Mouse (Mus musculus) lung, postnatal 25 days (tissue): ENCODE measurements around the gene Nipbl.
"Not testable (repeated sequence)": the region's sequence is repeated elsewhere in the genome, so short reads cannot be mapped to it uniquely, and the experiment has no call there.

Source experiments
- DNase-seq: peaks from one replicate; pipeline ENCODE4 v3.0.0; 2022; ENCODE audit warnings: low spot score

The Nipbl gene

DNA sequence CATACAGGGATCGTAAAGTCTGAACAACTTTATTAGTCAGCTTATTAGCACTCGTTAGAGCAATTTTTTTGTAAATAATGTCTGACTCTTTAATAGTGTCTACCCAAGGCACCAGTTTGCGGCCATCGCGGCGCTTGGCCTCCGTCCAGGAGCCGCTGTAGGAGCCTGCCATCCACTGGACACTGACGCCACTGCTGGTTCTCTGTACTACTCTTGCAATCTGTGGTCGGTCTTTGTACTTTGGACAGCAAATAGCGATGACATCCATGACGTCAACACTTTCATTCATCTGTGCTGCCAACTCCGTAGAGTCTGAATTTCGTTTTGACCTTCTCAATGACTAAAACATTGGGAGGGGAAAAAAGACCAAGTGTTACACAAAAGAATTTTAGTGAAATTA, 153.0 kb downstream of the Nipbl start:
- DNase-seq = no peak

DNA sequence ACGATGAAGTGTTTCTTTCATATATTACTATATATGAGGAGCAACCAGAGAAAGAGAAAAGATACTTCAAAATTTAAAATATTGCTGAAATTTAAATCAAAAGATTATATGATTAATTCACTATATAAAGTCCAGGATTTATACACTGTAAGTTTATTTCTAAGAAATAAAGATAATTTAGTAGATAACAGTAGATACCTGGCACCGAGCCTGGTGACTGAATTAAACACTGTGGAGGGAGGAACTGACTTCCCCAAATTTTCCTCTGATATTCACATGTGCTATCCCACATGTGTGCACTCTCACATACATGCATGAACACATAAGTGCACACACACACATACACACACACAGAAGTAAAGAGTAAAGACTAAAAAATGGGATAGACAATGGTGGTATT, 162.1 kb downstream of the Nipbl start:
- DNase-seq = no peak

DNA sequence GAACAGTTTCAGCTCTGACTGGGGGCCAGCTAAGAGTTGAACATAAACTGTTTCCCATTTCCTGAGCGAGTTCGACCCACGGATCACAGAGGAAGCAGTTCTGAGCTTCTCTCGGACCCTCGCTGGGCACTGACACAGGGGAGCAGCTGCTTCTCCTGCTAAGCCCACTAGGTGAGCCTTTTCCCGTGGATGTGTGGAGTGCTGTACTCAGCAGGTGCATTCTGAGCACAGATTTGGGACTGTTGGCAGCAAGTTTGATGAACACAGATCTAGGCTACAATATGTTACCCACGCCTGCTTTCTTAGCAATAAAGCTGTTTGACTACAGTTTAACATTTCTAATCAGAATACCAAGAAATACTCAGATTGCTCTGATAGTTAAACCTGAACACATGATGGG, 162.6 kb downstream of the Nipbl start:
- no peak for DNase-seq

DNA sequence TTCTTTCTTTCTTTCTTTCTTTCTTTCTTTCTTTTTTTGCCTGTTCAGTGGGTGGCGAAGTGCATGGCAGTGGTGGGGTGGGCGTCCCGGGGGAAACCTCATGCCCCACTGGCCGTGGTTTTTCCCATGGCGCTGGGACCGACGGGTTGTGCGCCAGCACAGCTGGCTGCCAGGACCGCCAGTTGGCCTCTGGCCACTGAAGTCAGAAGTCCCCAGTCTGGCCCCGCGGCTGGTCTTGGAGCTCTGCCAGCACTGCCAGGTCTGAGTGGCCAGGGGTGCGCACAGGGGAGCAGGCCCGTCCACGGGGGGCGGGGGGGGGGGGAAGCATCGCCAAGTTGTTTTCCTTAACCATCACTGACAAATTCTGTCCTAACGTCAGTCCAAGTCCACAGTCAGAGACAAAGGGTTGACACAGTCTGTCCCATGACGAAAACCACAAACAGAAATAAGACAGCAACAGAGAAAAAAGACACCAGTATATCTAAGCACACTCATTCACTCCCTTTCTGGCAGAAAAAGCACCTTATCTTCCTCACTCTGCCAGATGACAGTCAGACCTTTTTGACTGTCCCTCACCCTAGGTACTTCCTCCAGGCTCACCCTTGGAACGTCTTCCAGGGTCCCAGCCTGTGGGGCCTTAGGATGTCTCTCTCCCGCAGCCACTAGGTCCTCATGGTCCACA, 164.2 kb downstream of the Nipbl start:
- DNase-seq = peak; percentile 11

DNA sequence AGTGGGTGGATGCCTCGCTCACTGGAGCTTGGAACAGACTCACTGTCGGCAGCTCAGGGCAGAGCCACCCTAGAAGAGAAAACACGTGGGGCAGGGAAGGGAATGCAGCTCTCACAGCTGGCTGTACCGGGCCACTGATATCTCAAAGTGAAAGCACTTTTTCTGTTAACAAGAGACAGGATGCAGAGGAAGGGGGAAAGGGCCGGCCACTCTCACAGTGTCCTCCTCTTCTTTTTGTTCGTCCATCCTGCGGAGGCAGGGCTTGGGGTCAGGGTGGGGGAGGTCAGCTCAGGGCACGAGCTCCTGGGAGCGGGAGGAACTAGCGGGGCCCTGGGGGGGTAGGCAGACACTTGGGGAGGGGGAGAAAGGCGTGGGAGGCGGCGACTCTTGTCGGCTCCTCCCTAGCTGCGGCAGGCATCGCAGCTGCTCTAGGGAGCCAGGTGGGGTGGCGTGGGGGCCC, 164.9 kb downstream of the Nipbl start:
- DNase-seq = peak; percentile 1

DNA sequence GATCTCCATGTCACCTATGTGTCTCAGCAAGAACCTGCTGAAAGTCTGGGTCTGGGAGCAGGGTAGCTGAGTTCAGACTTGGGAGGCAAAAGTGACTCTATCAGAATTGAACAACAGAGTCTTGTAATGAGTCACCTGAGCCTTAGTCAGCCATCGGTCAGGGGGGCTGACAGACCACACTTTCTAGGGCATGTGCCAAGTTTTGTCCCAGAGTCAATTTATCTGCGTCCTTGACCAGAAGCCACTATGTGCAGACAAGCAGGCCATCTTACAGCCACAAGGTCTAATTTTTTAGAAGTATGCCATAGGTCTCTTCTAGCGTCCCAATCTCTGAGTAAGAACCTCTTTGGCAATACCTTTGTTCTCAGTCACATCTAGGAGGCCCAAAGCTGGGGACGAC, 166.3 kb downstream of the Nipbl start:
- not testable (repeated sequence) for DNase-seq

DNA sequence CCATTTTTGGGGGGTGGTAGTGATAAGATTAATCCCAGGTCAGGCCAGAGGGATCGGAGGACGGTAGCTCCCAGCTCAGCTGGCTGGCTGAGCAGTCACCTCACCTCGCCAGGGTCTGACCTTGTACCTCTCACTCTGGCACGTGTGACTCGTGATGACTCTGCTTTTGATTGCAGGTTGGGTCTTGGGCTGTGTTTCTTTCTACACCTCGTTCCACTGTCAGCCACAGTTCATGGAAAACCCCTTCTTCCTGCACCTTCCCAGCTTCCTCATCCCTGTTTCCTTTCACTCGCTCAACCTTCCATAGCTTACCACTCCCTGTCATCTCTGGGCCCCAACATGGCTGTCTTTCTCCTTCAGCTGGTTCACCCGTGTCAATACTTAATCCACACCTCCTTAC, 172.3 kb downstream of the Nipbl start:
- DNase-seq = no peak

DNA sequence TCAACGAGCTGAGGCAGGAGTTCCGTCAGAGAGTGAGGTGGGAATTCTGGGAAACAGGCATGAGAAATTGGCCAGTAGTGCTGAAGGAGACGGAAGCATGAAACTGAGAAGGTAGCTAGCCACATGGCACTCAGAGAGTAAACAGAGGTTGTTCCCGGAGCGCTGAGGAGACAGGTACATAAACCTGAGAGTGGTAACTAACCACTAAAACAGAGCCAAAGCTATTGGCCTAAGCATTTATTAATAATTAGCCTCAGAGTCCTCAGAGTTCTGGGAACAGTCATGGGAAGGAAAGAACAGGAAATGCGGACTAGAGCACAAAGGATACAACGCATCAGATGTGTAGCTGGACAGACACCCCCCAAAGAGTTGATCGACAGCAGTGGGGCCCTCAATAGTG, 176.0 kb downstream of the Nipbl start:
- DNase-seq = no peak

DNA sequence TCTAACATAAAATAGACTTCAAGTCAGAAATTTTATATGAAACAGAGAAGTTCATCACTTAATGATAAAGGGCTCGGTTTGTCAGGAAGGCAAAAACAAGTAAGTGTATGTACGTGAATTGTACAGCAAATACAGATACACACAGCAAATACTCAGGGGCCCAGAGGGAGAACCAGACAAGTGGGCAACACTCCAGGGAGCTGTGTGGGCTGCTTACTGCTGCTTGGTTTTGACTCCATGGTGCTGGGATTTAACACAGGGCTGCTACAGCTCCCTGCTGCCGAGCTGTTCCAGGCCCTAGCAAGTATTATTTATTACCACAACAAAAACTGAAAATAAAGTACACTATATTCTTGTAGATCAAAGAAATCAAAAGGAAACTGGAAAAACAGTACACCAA, 177.1 kb downstream of the Nipbl start:
- DNase-seq = no peak

DNA sequence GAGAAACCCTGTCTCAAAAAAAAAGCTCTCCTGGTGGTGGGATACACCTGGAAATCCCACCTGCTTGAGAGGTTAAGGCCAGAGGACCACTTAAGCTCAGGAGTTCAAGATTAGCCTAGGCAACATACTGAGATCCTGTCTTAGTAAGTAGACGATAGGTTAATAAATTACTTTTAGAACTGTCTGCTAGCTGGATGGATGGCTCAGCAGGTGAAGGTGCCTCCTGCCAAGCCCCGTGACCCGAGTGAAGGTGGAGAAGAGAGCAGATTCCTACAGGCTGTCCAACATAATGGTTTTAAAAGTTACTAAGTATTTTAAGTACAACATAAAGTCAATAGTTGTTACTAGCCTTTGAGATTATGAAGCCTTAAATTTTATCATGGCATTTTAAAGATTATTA, 178.3 kb downstream of the Nipbl start:
- DNase-seq = no peak
